Mouse (Mus musculus): ENCODE results near the gene Olfr816. TPM values are rescaled to one million over a fixed set of nuclear protein-coding genes. Genes with fewer than 3 reads are reported as not detected.

Olfr816 gene
- not detected in 2 replicates for polyA plus RNA-seq (2012; rRNA removed; ENCODE audit: low replicate concordance)

GRCm38 (mm10) chr10:129915497-129915896 is at the start of gene Olfr816:
Olfr816 (minus strand) TSS chr10:129915597.

DNA sequence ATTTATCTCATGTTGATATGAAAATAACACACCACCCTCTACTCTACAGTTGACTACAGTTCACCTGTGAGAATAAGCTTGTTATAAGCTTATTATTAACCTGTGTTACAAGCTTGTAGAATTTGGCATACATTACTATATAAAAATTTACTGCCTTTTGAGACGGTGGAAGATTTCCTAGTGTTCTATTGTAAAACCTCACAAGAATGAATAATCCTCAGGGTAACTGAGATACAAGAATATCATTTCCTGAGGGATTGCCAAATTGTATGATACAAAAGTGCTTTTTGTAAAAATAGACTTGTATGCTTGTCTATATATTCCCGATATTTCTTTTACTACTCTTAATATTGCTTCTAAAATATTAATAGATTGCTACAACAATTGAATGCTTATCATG is 33.6 kb upstream of the Olfr816 start, which contains the start of gene Olfr818:
Gene Olfr818 (minus strand): TSS at position 101 of the 400 bp plus-strand sequence.

DNA sequence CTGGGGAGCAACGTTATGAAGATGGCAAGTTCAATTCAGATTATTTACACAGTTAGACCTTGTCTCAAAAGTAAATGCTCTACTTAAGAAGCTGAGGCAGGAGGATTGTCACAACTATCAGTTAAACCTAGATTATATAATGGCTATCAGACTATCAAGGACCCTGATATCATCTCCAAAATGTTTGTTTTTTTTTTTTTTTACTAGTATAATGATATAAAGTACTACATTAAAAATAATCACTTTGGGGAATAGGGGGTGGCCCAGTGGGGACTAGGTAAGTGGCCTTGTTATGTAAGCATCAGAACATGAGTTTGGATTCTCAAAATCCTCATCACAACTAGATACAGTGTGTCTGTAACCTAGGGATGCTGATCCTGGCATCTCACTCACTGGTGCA is 9.6 kb downstream of the Olfr816 start, which contains the start of gene Olfr815:
Gene Olfr815 (minus strand): TSS at position 101 of the 400 bp plus-strand sequence.

GRCm38 (mm10) chr10:129879751-129880150 is 35.6 kb downstream of the Olfr816 start, which contains the start of gene Olfr814:
Olfr814 (minus strand) TSS chr10:129879851.

Other genes with a start within 250 kb of the Olfr816 start
- not detected in 2 replicates for gene Olfr801, start 241.7 kb downstream of the Olfr816 start, polyA plus RNA-seq (2012; rRNA removed; ENCODE audit: low replicate concordance)
- not detected in 2 replicates for gene Olfr802, start 227.4 kb downstream of the Olfr816 start, polyA plus RNA-seq (2012; rRNA removed; ENCODE audit: low replicate concordance)
- not detected in 2 replicates for gene Olfr803, start 221.3 kb downstream of the Olfr816 start, polyA plus RNA-seq (2012; rRNA removed; ENCODE audit: low replicate concordance)
- gene Olfr804, start 212.4 kb downstream of the Olfr816 start, polyA plus RNA-seq (2012; rRNA removed; ENCODE audit: low replicate concordance): not detected in 2 replicates
- gene Olfr805, start 186.2 kb downstream of the Olfr816 start, polyA plus RNA-seq (2012; rRNA removed; ENCODE audit: low replicate concordance): not detected in 2 replicates
- gene Olfr806, start 173.7 kb downstream of the Olfr816 start, polyA plus RNA-seq (2012; rRNA removed; ENCODE audit: low replicate concordance): not detected in 2 replicates
- gene Olfr807, start 157.8 kb downstream of the Olfr816 start, polyA plus RNA-seq (2012; rRNA removed; ENCODE audit: low replicate concordance): not detected in 2 replicates
- not detected in 2 replicates for gene Olfr808, start 150.1 kb downstream of the Olfr816 start, polyA plus RNA-seq (2012; rRNA removed; ENCODE audit: low replicate concordance)
- gene Olfr809, start 141.0 kb downstream of the Olfr816 start, polyA plus RNA-seq (2012; rRNA removed; ENCODE audit: low replicate concordance): not detected in 2 replicates
- gene Olfr810, start 120.7 kb downstream of the Olfr816 start, polyA plus RNA-seq (2012; rRNA removed; ENCODE audit: low replicate concordance): not detected in 2 replicates
- gene Olfr811, start 111.2 kb downstream of the Olfr816 start, polyA plus RNA-seq (2012; rRNA removed; ENCODE audit: low replicate concordance): not detected in 2 replicates
- gene Olfr812, start 69.5 kb downstream of the Olfr816 start, polyA plus RNA-seq (2012; rRNA removed; ENCODE audit: low replicate concordance): not detected in 2 replicates
- not detected in 2 replicates for gene Olfr813, start 60.2 kb downstream of the Olfr816 start, polyA plus RNA-seq (2012; rRNA removed; ENCODE audit: low replicate concordance)
- not detected in 2 replicates for gene Olfr814, start 35.7 kb downstream of the Olfr816 start, polyA plus RNA-seq (2012; rRNA removed; ENCODE audit: low replicate concordance)
- not detected in 2 replicates for gene Olfr815, start 9.7 kb downstream of the Olfr816 start, polyA plus RNA-seq (2012; rRNA removed; ENCODE audit: low replicate concordance)
- gene Olfr818, start 33.5 kb upstream of the Olfr816 start, polyA plus RNA-seq (2012; rRNA removed; ENCODE audit: low replicate concordance): not detected in 2 replicates
- gene Olfr819, start 51.7 kb upstream of the Olfr816 start, polyA plus RNA-seq (2012; rRNA removed; ENCODE audit: low replicate concordance): not detected in 2 replicates
- not detected in 2 replicates for gene Olfr247, start 60.5 kb upstream of the Olfr816 start, polyA plus RNA-seq (2012; rRNA removed; ENCODE audit: low replicate concordance)
- gene Gm10310, start 69.5 kb upstream of the Olfr816 start, polyA plus RNA-seq (2012; rRNA removed; ENCODE audit: low replicate concordance): not detected in 2 replicates
- gene Olfr820, start 97.0 kb upstream of the Olfr816 start, polyA plus RNA-seq (2012; rRNA removed; ENCODE audit: low replicate concordance): not detected in 2 replicates
- gene Olfr821, start 114.8 kb upstream of the Olfr816 start, polyA plus RNA-seq (2012; rRNA removed; ENCODE audit: low replicate concordance): not detected in 2 replicates
- not detected in 2 replicates for gene Olfr822, start 155.6 kb upstream of the Olfr816 start, polyA plus RNA-seq (2012; rRNA removed; ENCODE audit: low replicate concordance)
- gene Olfr823, start 199.8 kb upstream of the Olfr816 start, polyA plus RNA-seq (2012; rRNA removed; ENCODE audit: low replicate concordance): not detected in 2 replicates
- gene Olfr824, start 214.4 kb upstream of the Olfr816 start, polyA plus RNA-seq (2012; rRNA removed; ENCODE audit: low replicate concordance): not detected in 2 replicates